Mouse (Mus musculus) ovary, postnatal 14 days (tissue): ENCODE data around the gene Rusc2.

Source experiments
- DNase-seq: peaks from one replicate; pipeline ENCODE4 v3.0.0; 2022; ENCODE audit warnings: low spot score

Rusc2 gene

DNA sequence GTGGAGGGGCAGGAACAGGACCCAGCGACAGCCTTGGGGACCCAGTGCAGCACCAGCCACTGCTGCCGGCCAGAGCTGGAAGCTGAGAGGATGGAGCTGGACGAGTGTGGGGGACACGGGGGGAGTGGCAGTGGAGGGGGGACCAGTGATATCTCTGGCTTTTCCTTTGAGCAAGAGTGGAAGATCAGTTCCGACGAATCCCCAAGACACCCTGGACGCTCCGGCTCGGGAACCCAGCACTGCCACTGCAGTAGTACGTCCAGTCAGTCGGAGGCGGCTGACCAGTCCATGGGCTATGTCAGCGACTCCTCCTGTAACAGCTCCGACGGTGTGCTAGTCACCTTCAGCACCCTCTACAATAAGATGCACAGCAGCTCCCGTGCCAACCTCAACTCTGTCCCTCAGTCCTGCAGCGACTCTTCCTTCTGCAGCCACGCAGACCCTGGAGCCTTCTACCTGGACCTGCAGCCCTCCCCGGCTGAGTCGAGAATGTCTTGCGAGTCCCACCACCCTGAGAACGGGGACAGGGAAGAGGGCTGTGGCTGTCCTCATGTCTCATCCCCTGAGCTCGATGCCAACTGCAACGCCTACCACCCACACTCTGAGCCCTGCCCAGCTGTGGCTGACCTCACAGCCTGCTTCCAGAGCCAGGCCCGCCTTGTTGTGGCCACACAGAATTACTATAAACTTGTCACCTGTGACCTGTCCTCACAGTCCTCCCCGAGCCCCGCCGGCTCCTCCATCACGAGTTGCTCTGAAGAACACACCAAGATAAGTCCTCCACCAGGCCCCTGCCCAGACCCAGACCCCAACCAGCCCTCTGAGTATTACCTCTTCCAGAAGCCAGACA lies 33.7 kb downstream of the Rusc2 start:
- DNase-seq, result no peak

DNA sequence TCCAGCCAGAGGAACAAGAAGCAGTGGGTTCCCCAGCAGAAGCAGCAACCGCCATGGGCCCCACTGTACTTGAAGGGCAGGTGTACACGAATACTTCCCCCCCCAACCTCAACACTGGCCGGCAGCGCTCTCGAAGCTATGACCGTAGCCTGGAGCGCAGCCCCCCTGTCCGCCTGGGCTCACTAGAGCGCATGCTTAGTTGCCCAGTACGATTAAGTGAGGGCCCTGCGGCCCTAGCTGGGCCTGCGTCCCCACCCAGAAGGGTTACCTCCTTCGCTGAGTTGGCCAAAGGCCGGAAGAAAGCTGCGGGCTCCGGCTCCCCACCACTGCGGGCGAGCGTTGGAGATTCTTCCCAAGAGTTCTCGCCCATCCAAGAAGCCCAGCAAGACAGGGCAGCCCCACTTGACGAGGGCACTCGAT lies 34.3 kb downstream of the Rusc2 start:
- DNase-seq, result no peak

GRCm38 (mm10) chr4:43417269-43418062 lies 35.7 kb downstream of the Rusc2 start:
- DNase-seq, result no peak

DNA sequence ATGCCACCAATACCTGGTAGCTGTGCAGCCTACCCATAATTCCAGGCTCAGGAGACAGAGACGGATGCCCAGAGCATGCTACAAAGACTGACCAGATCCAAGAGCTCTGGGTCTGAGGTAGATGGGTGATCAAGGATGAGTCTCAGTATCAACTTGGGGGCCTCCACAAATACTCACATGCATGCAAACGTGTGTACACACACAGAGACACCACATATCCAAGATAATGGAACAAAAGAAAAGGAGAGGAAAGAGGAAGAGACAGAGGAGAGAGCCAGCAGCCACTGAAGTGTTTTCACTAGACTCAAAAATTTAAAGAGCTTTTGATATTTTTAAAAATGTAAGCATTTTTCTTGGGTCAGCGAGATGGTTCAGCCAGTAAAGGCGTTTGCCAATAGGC lies 36.7 kb downstream of the Rusc2 start:
- no peak for DNase-seq

DNA sequence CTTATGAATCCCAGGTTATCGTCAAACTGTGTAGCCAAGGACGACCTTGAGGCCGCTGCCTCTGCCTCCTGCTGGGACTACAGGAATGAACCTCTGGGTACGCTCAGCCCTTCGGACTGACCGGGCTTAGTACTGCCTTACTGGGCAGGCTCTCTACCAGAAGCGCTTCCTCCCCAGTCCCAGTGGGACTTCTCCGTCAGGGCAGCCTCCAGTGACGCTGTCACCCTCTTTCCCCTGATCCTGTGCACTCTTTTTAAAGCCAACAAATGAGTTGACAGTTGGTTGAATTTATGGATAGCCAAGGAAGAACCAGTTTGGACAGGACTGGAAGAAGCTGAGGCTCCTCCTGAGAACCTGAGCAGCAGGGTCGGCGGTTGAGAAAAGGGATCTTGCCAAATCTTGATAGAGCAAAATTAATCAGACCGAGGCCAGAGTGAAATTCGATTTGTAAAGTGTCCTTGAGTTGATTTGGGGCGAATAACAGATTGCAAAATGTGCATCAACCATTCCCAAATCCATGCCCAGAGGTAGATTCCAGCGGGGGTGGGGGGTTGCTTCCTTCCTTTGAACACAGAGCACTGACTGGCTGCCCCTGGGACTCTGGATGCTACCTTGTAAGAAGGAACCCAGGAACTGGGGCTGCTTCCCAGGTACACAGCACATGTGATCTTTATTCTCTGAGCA lies 37.3 kb downstream of the Rusc2 start:
- DNase-seq, result no peak

DNA sequence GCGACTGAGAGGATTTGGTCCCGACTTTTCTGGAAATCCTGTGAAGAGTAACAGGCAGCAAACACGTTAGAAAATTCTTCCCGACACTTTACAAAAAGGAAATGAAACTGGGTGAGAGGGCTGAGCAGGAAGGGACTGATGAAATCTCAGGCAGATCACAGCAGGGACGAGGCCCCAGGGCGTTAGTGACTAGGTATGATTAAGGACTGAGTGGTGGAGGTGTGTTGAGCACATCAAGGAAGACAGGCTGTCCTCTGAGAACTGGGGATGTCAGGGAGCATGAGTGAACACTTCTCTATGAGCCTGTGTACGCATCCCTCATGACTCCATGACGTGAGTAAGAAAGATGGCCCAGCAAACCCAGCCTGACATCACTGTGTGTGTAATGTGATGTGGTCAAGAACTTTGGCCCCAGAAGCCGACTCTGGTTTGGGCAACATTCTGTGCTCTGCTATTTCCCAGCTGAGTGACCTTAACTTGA lies 38.1 kb downstream of the Rusc2 start:
- no peak for DNase-seq

GRCm38 (mm10) chr4:43420305-43420704 lies 38.5 kb downstream of the Rusc2 start:
- DNase-seq, result peak; percentile 79

DNA sequence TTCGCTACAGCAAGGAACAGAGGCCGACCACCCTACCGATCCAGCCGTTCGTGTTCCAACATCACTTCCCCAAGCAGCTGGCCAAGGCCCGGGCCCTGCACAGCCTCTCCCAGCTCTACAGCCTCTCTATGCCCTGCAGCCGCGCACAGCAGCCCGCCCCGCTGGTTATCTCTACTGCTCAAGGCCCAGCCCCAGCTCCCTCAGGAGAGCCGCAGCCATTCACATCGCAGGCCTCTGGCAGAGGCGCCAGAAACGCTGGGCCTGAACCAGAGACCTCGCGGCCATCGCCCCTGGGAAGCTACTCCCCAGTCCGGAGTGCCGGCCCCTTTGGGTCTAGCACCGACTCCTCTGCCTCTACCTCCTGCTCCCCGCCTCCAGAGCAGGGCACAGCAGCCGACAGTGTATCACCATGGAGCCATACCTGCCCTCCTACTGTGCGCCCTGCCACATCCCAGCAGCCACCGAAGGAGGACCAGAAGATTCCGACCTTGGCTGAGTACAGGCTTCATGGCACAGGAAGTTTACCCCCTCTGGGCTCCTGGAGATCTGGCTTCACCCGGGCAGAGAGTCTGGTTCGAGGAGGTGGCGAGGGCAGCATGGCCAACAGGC lies 40.0 kb downstream of the Rusc2 start:
- no peak for DNase-seq

DNA sequence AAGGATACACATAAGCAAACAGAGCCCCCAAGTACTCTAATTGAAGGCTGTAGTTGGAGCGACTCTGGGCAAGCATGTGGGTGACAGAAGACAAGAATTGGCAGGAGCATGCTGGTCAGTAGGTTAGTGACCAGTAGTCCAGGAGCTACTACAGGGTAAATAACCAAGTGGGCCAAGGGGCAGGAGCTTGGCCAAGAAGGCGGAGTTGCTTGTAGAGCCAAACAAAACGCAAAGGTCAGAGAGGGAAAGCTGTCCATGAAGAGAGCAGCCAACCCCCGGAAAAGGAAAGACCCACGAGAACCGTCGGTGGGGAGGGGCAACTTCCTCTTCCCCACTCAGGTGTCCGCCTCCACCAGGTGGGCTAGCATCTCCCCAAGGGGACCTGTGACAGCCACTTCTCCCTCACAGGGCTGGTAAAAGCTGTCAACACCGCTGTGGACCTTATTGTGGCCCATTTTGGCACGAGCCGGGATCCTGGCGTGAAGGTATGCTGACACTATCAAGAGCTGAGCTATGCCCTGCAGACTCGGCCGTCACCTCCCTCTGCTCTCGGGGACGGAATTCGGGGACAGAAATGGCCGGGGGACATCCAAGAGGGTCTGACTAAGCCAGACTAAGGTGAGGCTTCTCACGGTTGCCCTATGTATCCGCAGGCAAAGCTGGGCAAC lies 41.6 kb downstream of the Rusc2 start:
- no peak for DNase-seq

DNA sequence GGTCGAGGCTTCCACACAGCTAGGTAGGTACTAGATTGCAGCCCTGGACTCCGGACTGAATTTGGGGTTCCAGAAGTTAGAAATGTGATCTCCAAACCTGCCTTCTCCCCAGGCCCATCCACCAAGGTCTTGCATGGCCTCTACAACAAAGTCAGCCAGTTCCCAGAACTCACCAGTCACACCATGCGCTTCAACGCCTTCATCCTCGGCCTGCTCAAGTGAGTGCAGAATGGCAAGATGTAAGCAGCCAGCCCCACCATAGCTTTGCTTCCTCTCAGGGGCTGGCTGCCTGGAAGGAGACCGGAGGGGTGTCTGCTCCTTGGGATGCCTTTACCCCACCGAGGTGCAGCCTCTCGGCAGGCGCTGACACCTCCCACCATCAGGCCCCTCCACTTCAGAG lies 42.3 kb downstream of the Rusc2 start:
- DNase-seq, result no peak

- DNase-seq, result no peak
These were observed 43.4 kb downstream of the Rusc2 start for GRCm38 (mm10) chr4:43425197-43425596.

GRCm38 (mm10) chr4:43425648-43426380 lies 44.0 kb downstream of the Rusc2 start:
- DNase-seq, result no peak

DNA sequence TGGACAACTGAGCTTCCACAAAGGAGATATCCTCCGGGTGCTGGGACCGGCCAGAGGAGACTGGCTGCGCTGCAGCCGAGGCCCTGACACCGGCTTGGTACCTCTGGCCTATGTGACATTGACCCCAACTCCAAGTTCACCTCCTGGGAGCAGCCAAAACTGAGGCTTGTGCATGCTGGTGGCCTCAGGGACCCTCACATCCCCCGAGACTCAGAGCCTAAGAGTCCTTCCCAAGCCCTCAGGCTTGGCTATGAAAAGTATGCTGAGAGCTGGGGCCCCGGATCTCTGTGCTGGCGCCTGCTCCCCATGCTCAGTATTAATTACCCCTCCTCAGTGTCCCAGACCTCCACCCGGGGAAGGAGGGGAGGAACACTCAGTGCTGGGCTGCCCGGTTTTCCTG lies 44.7 kb downstream of the Rusc2 start:
- no peak for DNase-seq

DNA sequence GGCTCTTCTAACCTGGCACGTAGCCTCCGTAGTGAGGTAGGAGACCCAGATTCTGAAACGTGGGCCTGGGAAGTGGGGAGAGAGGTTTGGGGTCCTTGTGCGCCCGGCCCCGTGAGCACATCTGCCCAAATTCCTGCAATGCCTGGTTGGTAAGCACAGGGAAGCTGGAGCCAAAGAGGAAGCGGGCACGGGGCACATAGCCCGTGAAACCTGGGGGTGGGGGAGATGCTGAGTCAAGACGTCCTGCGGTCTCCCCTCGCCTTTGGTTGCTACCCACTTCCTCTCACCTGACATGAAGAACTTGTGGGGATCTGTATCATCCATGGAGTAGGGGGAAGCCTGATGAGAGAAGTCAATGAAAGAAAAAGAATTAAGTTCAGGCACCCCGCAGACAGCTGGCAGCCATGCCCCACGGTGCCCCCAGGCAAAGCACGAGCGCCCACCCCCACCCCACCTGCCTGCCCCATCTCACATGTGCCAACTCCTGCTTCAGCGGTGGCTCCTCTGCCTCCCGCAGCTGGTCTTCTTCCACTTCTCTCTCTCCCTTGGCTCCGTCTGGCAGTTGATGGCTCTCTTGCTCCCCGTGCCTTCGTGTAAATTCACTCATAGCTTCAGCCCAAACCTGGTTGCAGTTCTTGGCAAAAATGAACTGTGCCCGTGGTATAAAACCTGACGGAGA lies 45.9 kb downstream of the Rusc2 start:
- DNase-seq, result no peak

DNA sequence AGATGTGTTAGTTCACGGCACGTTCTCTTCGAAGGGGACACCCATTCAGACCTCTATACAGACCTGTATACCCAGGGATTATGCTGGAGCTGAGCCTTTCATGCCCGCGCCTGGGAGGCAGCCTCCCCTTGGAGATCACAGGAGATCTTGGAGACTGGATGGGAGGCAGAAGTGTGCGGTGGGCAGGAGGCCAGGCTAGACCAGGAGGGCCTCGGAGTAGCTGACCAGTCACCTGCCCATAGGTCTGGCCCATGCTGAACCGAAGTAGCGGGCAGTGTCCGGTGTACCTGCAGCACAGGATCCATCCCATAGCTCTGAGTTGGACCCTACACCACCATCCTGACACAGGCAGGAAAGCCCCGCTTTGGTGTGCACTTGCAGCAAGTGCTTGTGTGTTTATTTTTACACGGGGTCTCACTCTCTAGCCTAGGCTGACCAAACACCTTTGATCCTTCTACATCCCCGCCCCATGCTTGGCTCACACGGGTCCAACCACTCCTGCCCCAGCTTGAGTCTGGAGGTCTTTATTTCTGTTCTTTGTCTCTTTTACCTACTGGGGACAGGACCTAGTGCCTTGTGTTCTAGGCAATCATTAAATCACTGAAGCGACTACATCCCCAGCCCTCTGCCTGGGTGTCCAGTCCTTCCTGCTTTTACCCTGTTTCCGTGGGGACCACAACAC lies 46.5 kb downstream of the Rusc2 start:
- DNase-seq, result no peak

GRCm38 (mm10) chr4:43428946-43429345 lies 47.2 kb downstream of the Rusc2 start, which contains the start of gene Fam166b:
Gene Fam166b, minus strand, starts transcription at chr4:43429134.
- DNase-seq, result no peak

DNA sequence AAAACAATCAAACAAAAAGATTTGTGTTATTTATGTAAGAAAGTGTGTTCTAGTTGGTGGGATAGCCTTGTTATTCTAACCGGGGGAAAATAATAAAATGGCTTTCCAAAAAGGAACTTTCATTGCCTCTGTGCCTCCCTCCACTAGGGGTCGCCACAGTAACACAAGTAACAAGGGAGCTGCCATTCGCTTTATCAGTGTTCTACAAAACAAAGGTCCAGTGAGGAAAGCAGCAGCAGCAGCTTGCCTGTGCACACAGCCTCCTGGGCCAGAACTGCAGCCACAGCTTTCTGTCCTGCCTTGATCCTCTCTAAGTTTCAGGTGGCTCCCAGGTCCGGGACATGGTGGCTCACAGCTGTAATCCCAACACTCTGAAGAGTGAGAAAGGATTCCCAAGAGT lies 49.9 kb downstream of the Rusc2 start:
- peak; percentile 74 for DNase-seq

DNA sequence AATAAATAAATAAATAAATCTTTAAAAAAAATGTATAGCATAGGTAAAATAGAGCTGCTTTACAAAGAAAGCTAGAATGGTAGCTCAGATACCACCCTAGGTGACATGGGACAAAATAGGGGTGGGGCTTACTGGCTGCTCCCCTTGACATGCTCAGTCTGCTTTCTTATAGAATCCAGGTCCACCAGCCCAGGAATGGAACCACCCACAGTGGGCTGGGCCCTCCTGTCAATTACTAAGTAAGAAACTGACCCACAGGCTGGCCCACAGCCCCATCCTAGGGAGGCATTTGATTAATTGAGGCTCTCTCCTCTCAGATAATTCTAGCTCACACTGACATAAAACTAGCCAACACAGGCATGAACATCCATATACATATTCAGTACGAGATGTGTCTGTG lies 51.1 kb downstream of the Rusc2 start:
- DNase-seq, result no peak

- no peak for DNase-seq
These were observed 59.9 kb downstream of the Rusc2 start, which contains the start of gene Tesk1 for GRCm38 (mm10) chr4:43441639-43442038. Gene Tesk1, plus strand, starts transcription at chr4:43441939.

- peak; percentile 100 for DNase-seq
These were observed 60.3 kb downstream of the Rusc2 start for GRCm38 (mm10) chr4:43442044-43442443.
